Mouse (Mus musculus): Measurements from ENCODE around the gene Gm3625.

GRCm38 (mm10) chr12:4582326-4582725 is 10.4 kb downstream of the Gm3625 start:
- no peak for TF ChIP-seq GATA1 (IDR thresholded peaks at IDR 0.05; ENCODE audit: low read length)
- TF ChIP-seq TAL1 (IDR thresholded peaks at IDR 0.05; ENCODE audit: low read length), result no peak
